Mouse (Mus musculus): Measurements from ENCODE around the gene Nrtn. TPM values are rescaled to one million over a fixed set of nuclear protein-coding genes. Genes with fewer than 3 reads are reported as not detected.

The Nrtn gene
- total and polyA plus RNA-seq, 3 experiments, result not detected

GRCm38 (mm10) chr17:56763741-56764250 lies 6.5 kb upstream of the Nrtn start:
- Histone ChIP-seq H3K9me3 (replicated peaks) (peaks cover 8% of the 10 kb centered on the region), H3K27me3 (ENCODE audit: insufficient read depth, low read length) (peaks cover 18% of the 10 kb centered on the region), H3K4me1 (ENCODE audit: insufficient read depth, low read depth, low read length) (peaks cover 72% of the 10 kb centered on the region), H3K4me3 (ENCODE audit: low read depth, low read length) (peak overlapping the region; percentile 94; the same call in 1 of the 2 replicates), H3K36me3 (replicated peaks) (peaks cover 32% of the 10 kb centered on the region)
- ATAC-seq (ENCODE audit: extremely low read depth, insufficient number of reproducible peaks, low FRiP score, poor library complexity, severe bottlenecking) (no peak), DNase-seq (ENCODE audit: low spot score) (no peak)
- TF ChIP-seq GATA1 (IDR thresholded peaks at IDR 0.05; ENCODE audit: borderline replicate concordance, low read length) (no peak), TAL1 (conservative IDR thresholded peaks at IDR 0.05; ENCODE audit: low read depth, low read length) (no peak), CTCF (IDR thresholded peaks at IDR 0.05; ENCODE audit: low read depth, low read length) (no peak), GATA2 (IDR thresholded peaks at IDR 0.05; ENCODE audit: borderline replicate concordance, low read depth, low read length) (no peak), POLR2AphosphoS5 (IDR thresholded peaks at IDR 0.05; ENCODE audit: insufficient replicate concordance, low read depth, low read length) (no peak)

GRCm38 (mm10) chr17:56762769-56763731 lies 5.7 kb upstream of the Nrtn start:
- ATAC-seq (ENCODE audit: extremely low read depth, insufficient number of reproducible peaks, low FRiP score, poor library complexity, severe bottlenecking) (peak; percentile 4; the same call in 1 of the 2 replicates), DNase-seq (ENCODE audit: low spot score) (peak; percentile 69)
- peaks cover 18% of the 10 kb centered on the region for H3K27me3 ChIP-seq (ENCODE audit: insufficient read depth, low read length)
- H3K4me1 ChIP-seq (ENCODE audit: insufficient read depth, low read depth, low read length), result peaks cover 71% of the 10 kb centered on the region
- peaks cover 25% of the 10 kb centered on the region for H3K36me3 ChIP-seq (replicated peaks)
- TF ChIP-seq TAL1 (conservative IDR thresholded peaks at IDR 0.05; ENCODE audit: low read depth, low read length) (no peak), CTCF (IDR thresholded peaks at IDR 0.05; ENCODE audit: low read depth, low read length) (peak; percentile 100)
- H3K9me3 ChIP-seq (replicated peaks), result peaks cover 16% of the 10 kb centered on the region
- peak overlapping the region; percentile 70; the same call in 1 of the 2 replicates for H3K4me3 ChIP-seq (ENCODE audit: low read depth, low read length)

- peaks cover 19% of the 10 kb centered on the region for H3K27me3 ChIP-seq (ENCODE audit: insufficient read depth, low read length)
- peak; percentile 99 for DNase-seq (ENCODE audit: low spot score)
- H3K36me3 ChIP-seq (replicated peaks), result peaks cover 14% of the 10 kb centered on the region
- no peak for TF ChIP-seq GATA1 (IDR thresholded peaks at IDR 0.05; ENCODE audit: borderline replicate concordance, low read length)
- TF ChIP-seq GATA2 (IDR thresholded peaks at IDR 0.05; ENCODE audit: borderline replicate concordance, low read depth, low read length), result peak; percentile 70; the same call in 1 of the 2 replicates
- TF ChIP-seq POLR2AphosphoS5 (IDR thresholded peaks at IDR 0.05; ENCODE audit: insufficient replicate concordance, low read depth, low read length), result no peak
- no peak for TF ChIP-seq CTCF (IDR thresholded peaks at IDR 0.05; ENCODE audit: low read depth, low read length)
- peak; percentile 94 for TF ChIP-seq TAL1 (conservative IDR thresholded peaks at IDR 0.05; ENCODE audit: low read depth, low read length)
- peak; percentile 77 for ATAC-seq (ENCODE audit: extremely low read depth, insufficient number of reproducible peaks, low FRiP score, poor library complexity, severe bottlenecking)
- peaks cover 62% of the 10 kb centered on the region for H3K4me1 ChIP-seq (ENCODE audit: insufficient read depth, low read depth, low read length)
- H3K4me3 ChIP-seq (ENCODE audit: low read depth, low read length), result peak overlapping the region; percentile 70
- H3K9me3 ChIP-seq (replicated peaks), result peaks cover 26% of the 10 kb centered on the region
Measured at GRCm38 (mm10) chr17:56761991-56762410, 4.7 kb upstream of the Nrtn start.

- ATAC-seq (ENCODE audit: extremely low read depth, insufficient number of reproducible peaks, low FRiP score, poor library complexity, severe bottlenecking), result no peak
- H3K27me3 ChIP-seq (ENCODE audit: insufficient read depth, low read length), result peaks cover 26% of the 10 kb centered on the region
- H3K4me3 ChIP-seq (ENCODE audit: low read depth, low read length), result no peak overlapping the region
- H3K9me3 ChIP-seq (replicated peaks), result peaks cover 33% of the 10 kb centered on the region
- no peak for DNase-seq (ENCODE audit: low spot score)
- peaks cover 6% of the 10 kb centered on the region for H3K36me3 ChIP-seq (replicated peaks)
- no peak for TF ChIP-seq POLR2AphosphoS5 (IDR thresholded peaks at IDR 0.05; ENCODE audit: insufficient replicate concordance, low read depth, low read length)
- TF ChIP-seq CTCF (IDR thresholded peaks at IDR 0.05; ENCODE audit: low read depth, low read length), result no peak
- TF ChIP-seq TAL1 (conservative IDR thresholded peaks at IDR 0.05; ENCODE audit: low read depth, low read length), result no peak
- no peak for TF ChIP-seq GATA2 (IDR thresholded peaks at IDR 0.05; ENCODE audit: borderline replicate concordance, low read depth, low read length)
- TF ChIP-seq GATA1 (IDR thresholded peaks at IDR 0.05; ENCODE audit: borderline replicate concordance, low read length), result no peak
- H3K4me1 ChIP-seq (ENCODE audit: insufficient read depth, low read depth, low read length), result peaks cover 54% of the 10 kb centered on the region
Measured at GRCm38 (mm10) chr17:56761077-56761476, 3.7 kb upstream of the Nrtn start.

- DNase-seq (ENCODE audit: low spot score) (no peak), ATAC-seq (ENCODE audit: extremely low read depth, insufficient number of reproducible peaks, low FRiP score, poor library complexity, severe bottlenecking) (no peak)
- no peak overlapping the region for H3K4me3 ChIP-seq (ENCODE audit: low read depth, low read length)
- TF ChIP-seq CTCF (IDR thresholded peaks at IDR 0.05; ENCODE audit: low read depth, low read length) (no peak), TAL1 (conservative IDR thresholded peaks at IDR 0.05; ENCODE audit: low read depth, low read length) (no peak), GATA1 (IDR thresholded peaks at IDR 0.05; ENCODE audit: borderline replicate concordance, low read length) (no peak), POLR2AphosphoS5 (IDR thresholded peaks at IDR 0.05; ENCODE audit: insufficient replicate concordance, low read depth, low read length) (no peak), GATA2 (IDR thresholded peaks at IDR 0.05; ENCODE audit: borderline replicate concordance, low read depth, low read length) (no peak)
- H3K36me3 ChIP-seq (replicated peaks), result no peaks in the 10 kb centered on the region
- peaks cover 33% of the 10 kb centered on the region for H3K9me3 ChIP-seq (replicated peaks)
- H3K27me3 ChIP-seq (ENCODE audit: insufficient read depth, low read length), result peaks cover 40% of the 10 kb centered on the region
- H3K4me1 ChIP-seq (ENCODE audit: insufficient read depth, low read depth, low read length), result peaks cover 44% of the 10 kb centered on the region
Measured at GRCm38 (mm10) chr17:56759261-56759660, 1.9 kb upstream of the Nrtn start.

DNA sequence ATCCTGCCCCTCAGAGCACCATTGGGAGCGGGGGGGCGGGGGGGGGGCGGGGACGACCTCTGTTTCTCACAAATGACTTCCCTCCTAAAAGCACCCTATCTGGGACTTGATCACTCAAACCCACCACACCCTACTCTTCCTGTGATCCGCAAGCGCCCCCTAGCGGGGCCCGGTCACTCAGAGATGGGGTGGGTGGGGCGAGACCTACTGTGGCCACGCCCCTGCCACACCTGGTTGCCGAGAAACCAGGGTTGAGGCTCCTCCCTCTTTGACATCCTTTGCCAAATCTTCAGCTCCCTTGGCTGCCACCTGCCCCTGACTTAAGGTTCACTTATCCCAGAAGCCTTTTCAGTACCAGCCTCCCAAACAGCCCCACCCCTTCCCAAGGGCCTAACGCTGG lies 802 bp upstream of the Nrtn start:
- ATAC-seq (ENCODE audit: extremely low read depth, insufficient number of reproducible peaks, low FRiP score, poor library complexity, severe bottlenecking) (no peak), DNase-seq (ENCODE audit: low spot score) (no peak)
- TF ChIP-seq GATA2 (IDR thresholded peaks at IDR 0.05; ENCODE audit: borderline replicate concordance, low read depth, low read length), result no peak
- H3K27me3 ChIP-seq (ENCODE audit: insufficient read depth, low read length), result peaks cover 49% of the 10 kb centered on the region
- H3K4me3 ChIP-seq (ENCODE audit: low read depth, low read length), result no peak overlapping the region; the same call in 1 of the 2 replicates
- no peaks in the 10 kb centered on the region for H3K36me3 ChIP-seq (replicated peaks)
- H3K9me3 ChIP-seq (replicated peaks), result peaks cover 33% of the 10 kb centered on the region
- peaks cover 33% of the 10 kb centered on the region for H3K4me1 ChIP-seq (ENCODE audit: insufficient read depth, low read depth, low read length)
